Mouse (Mus musculus): Measurements from ENCODE around the gene 9430097D07Rik. TPM values are rescaled to one million over a fixed set of nuclear protein-coding genes. Genes with fewer than 3 reads are reported as not detected.

9430097D07Rik gene
- polyA plus RNA-seq, 2 experiments = 0.06 TPM; not detected in 1

DNA sequence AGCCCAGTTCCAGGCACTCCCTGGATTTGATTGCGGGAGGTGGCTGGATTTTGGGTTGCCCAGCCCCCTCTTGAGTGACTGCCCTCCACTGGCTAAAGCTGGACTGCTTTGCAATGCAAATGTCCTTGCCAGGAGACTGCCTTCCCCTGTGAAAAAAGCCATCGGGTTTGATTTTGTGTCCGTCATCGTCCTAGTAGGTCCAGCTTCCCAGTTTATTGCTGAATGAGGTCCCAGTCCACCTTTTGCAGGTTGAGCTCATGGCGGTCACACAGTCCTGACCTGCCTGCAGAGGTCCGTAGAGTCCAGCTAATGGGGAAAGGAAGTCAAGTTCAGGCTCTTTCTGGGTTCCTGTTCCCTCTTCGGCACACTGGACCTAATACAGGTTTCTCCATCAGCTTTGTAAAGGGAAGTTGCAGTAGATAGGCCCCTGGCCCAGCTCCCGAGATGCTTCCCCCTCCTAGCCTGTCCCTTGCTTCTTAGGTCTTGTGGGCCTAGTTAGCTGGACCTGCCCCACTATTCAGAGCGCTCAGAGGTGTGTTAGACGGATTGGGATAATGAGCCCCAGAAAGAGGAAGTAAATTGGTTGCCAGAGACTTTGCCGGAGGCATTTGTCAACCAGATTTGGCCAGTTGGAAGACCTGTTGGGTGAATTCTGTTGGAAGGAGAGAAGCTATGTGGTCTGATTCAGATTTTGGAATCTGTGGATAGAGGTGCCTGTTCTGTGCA, 38.7 kb downstream of the 9430097D07Rik start:
- no peaks in the 10 kb centered on the region for H3K9me3 ChIP-seq (ENCODE audit: control insufficient read depth, low read length)
- 0 out of 2 replicates have a peak overlapping the region, but pooled peaks have one; percentile 6 for H3K27ac ChIP-seq
- peak overlapping the region; percentile 66 to 72 for H3K4me3 ChIP-seq (ENCODE audit: insufficient read depth in 1 of 2, low read depth in 2 of 2, low read length in 2 of 2)
- TF ChIP-seq EP300 (IDR thresholded peaks at IDR 0.05; ENCODE audit: low read depth) (no peak), CTCF (IDR thresholded peaks at IDR 0.05; ENCODE audit: low read depth) (0 out of 2 replicates have a peak, but pooled peaks have one; percentile 7)
- H3K36me3 ChIP-seq (replicated peaks; ENCODE audit: control insufficient read depth, insufficient read depth, low read depth) = no peaks in the 10 kb centered on the region
- WGBS (ENCODE audit: insufficient replicate concordance) = 5% methylated on average over 11 of the region's 11 CpGs
- peak in 1 of 3 experiments; percentile 23 for DNase-seq (ENCODE audit: low read depth in 3 of 3, low spot score in 3 of 3)
- peak overlapping the region; percentile 96 for H3K4me2 ChIP-seq (ENCODE audit: low read depth)
- H3K27me3 ChIP-seq (ENCODE audit: control insufficient read depth, insufficient read depth, low read length) = peaks cover 36% of the 10 kb centered on the region
- ATAC-seq (ENCODE audit: insufficient read depth) = no peak
- peaks cover 0 to 11% of the 10 kb centered on the region in 2 experiments; a peak in 3 of 4 replicates for H3K4me1 ChIP-seq (replicated peaks; ENCODE audit: control insufficient read depth in 2 of 2, insufficient read depth in 2 of 2, low read length in 1 of 2)
- H3K9ac ChIP-seq (replicated peaks) = no peak overlapping the region

DNA sequence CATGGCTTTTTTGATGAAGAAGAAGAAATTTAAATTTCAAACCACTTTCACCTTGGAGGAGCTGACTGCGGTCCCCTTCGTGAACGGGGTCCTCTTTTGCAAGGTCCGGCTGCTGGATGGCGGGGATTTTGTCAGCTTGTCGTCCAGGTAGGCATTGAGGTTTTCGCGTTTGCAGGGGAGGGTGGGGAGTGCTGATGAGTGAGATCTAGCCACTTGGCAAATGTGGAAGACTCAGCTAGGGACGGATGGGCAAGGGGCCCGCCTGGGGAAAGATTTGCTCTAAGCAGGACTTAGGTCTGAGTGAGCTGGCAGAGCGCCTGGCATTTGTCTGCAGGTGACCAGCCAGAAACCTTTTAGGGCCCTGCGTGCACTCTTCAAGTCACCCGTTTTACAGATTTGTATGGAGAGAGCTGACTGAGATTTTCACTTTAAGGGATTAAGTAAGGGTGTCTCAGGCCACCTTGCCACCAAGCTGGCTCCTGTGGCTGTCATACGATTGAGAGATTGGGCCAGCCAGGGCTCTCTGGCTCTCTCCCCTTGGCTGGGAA, 39.3 kb downstream of the 9430097D07Rik start:
- Histone ChIP-seq H3K9me3 (ENCODE audit: control insufficient read depth, low read length) (no peaks in the 10 kb centered on the region), H3K27me3 (ENCODE audit: control insufficient read depth, insufficient read depth, low read length) (peaks cover 36% of the 10 kb centered on the region), H3K4me3 (ENCODE audit: insufficient read depth in 1 of 2, low read depth in 2 of 2, low read length in 2 of 2) (peak overlapping the region; percentile 66 to 72; a peak in 3 of 4 replicates), H3K27ac (no peak overlapping the region), H3K36me3 (replicated peaks; ENCODE audit: control insufficient read depth, insufficient read depth, low read depth) (no peaks in the 10 kb centered on the region), H3K9ac (replicated peaks) (peak overlapping the region; percentile 50), H3K4me1 (replicated peaks; ENCODE audit: control insufficient read depth in 2 of 2, insufficient read depth in 2 of 2, low read length in 1 of 2) (peaks cover 0 to 11% of the 10 kb centered on the region in 2 experiments; a peak in 3 of 4 replicates), H3K4me2 (ENCODE audit: low read depth) (peak overlapping the region; percentile 96)
- ATAC-seq (ENCODE audit: insufficient read depth) (no peak), DNase-seq (ENCODE audit: low read depth in 3 of 3, low spot score in 3 of 3) (no peak)
- WGBS (ENCODE audit: insufficient replicate concordance) = 3% methylated on average over 14 of the region's 14 CpGs
- no peak for TF ChIP-seq CTCF (IDR thresholded peaks at IDR 0.05; ENCODE audit: low read depth)
- TF ChIP-seq EP300 (IDR thresholded peaks at IDR 0.05; ENCODE audit: low read depth) = no peak

DNA sequence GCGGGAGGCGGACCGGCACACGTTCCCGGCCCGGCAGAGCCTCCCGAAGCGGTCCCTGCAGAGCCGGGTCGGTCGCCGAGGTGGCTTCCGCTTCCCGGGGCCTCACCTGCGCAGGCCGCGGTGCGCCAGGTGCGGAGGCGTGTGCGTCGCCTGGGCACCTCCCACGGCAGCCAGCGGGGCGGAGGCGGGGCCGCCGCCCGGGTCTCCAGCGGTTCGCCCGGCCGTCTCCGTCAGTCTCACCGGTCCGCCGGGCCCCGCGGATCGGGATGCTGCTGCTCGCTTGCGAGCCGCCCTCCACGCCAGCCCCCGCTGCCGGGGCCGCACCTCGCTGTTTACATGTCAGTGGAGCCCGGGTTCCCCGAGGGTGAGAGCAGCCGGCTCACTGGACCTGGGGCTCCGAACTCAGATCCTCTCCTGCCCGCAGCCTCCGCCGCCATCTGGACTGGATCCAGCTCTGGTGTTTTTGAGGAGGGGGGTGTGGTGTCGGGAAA, 39.9 kb downstream of the 9430097D07Rik start:
- ATAC-seq (ENCODE audit: insufficient read depth) (peak; percentile 65), DNase-seq (ENCODE audit: low read depth in 3 of 3, low spot score in 3 of 3) (peak in 1 of 3 experiments; percentile 24)
- under 1% methylated on average over 46 of the region's 56 CpGs for WGBS (ENCODE audit: insufficient replicate concordance)
- no peaks in the 10 kb centered on the region for H3K9me3 ChIP-seq (ENCODE audit: control insufficient read depth, low read length)
- H3K9ac ChIP-seq (replicated peaks) = peak overlapping the region; percentile 50
- TF ChIP-seq EP300 (IDR thresholded peaks at IDR 0.05; ENCODE audit: low read depth) (no peak), CTCF (IDR thresholded peaks at IDR 0.05; ENCODE audit: low read depth) (no peak)
- peak overlapping the region; percentile 96 for H3K4me2 ChIP-seq (ENCODE audit: low read depth)
- H3K4me3 ChIP-seq (ENCODE audit: insufficient read depth in 1 of 2, low read depth in 2 of 2, low read length in 2 of 2) = peak overlapping the region; percentile 66 to 72
- H3K36me3 ChIP-seq (replicated peaks; ENCODE audit: control insufficient read depth, insufficient read depth, low read depth) = no peaks in the 10 kb centered on the region
- H3K4me1 ChIP-seq (replicated peaks; ENCODE audit: control insufficient read depth in 2 of 2, insufficient read depth in 2 of 2, low read length in 1 of 2) = peaks cover 0 to 11% of the 10 kb centered on the region in 2 experiments; a peak in 3 of 4 replicates
- no peak overlapping the region for H3K27ac ChIP-seq
- H3K27me3 ChIP-seq (ENCODE audit: control insufficient read depth, insufficient read depth, low read length) = peaks cover 36% of the 10 kb centered on the region

DNA sequence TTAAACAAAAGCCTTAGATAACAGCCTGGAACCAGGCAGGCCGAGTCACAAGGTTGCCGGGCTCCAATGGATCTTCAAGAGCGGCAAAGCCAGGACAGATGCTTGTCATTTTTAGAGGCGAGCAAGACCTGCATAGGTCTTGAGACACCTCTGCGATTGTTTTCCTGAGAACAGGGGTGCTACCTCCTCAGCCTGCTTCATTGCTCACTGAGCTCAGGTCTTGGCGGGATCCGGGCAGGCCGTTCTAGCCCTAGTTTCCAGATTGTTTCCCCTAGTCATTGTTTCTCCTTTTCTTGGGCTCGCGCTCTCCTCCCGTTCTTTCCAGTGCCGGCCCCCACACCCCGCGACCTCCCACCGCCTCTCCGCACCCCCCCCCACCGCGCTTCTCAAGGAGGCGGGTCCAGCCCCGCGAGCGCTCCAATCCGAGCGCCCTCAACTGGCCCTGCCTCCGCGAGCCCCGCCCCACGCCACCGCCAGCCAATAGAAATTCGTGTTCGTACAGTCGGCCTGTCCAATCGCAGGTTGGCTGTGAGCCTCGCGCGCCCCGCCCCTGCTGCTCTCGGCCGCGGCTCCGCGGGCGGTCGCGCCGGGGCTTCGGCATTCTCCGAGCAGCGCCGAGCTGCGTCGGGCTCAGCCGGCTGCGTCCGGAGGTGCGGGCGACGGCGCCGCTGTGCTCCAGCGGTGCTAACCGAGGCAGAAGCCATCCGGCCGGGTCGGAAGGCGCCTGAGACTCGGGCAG, 40.6 kb downstream of the 9430097D07Rik start, which contains the start of gene Fam102a:
TSS of gene Fam102a (plus strand) at position 600 of the 739 bp plus-strand sequence.
- Histone ChIP-seq H3K4me2 (ENCODE audit: low read depth) (peak within 1 kb of the TSS; percentile 96), H3K27me3 (ENCODE audit: control insufficient read depth, insufficient read depth, low read length) (peaks cover 36% of the 10 kb centered on the region), H3K4me1 (replicated peaks; ENCODE audit: control insufficient read depth in 2 of 2, insufficient read depth in 2 of 2, low read length in 1 of 2) (peaks cover 0 to 11% of the 10 kb centered on the region in 2 experiments; a peak in 3 of 4 replicates), H3K36me3 (replicated peaks; ENCODE audit: control insufficient read depth, insufficient read depth, low read depth) (no peaks in the 10 kb centered on the region), H3K9ac (replicated peaks) (peak within 1 kb of the TSS; percentile 59), H3K9me3 (ENCODE audit: control insufficient read depth, low read length) (no peaks in the 10 kb centered on the region), H3K27ac (no peak within 1 kb of the TSS), H3K4me3 (ENCODE audit: insufficient read depth in 1 of 2, low read depth in 2 of 2, low read length in 2 of 2) (peak within 1 kb of the TSS; percentile 66 to 72)
- peak; percentile 86 for DNase-seq (ENCODE audit: low read depth in 3 of 3, low spot score in 3 of 3)
- TF ChIP-seq EP300 (IDR thresholded peaks at IDR 0.05; ENCODE audit: low read depth) (no peak), CTCF (IDR thresholded peaks at IDR 0.05; ENCODE audit: low read depth) (no peak)
- WGBS (ENCODE audit: insufficient replicate concordance) = under 1% methylated on average over 67 of the region's 67 CpGs
- peak; percentile 93 for ATAC-seq (ENCODE audit: insufficient read depth)

All from liver, embryonic 14.5 days (tissue).